Mouse (Mus musculus) kidney, adult 2 months (tissue): ENCODE measurements around the gene Tex11.

Experiments
- CTCF ChIP-seq: fragments of 200-500 bp; conservative IDR thresholded peaks from 2 replicates; pipeline ENCODE4 v1.5.1; 2011; ENCODE audit warnings: low read depth, mild to moderate bottlenecking, control low read depth, low read length, moderate library complexity, mixed read lengths; ENCODE audit not compliant: insufficient read depth, insufficient read length
- POLR2A ChIP-seq: fragments of 200-500 bp; IDR thresholded peaks from one replicate; pipeline ENCODE4 v1.6.1; 2011; ENCODE audit warnings: low read depth, low read length, control low read depth

- no peak for TF ChIP-seq CTCF
- no peak for TF ChIP-seq POLR2A
Measured at GRCm38 (mm10) chrX:100815766-100816165, 243.7 kb downstream of the Tex11 start.
